Mouse (Mus musculus): ENCODE data around the gene Dennd1b. TPM values are rescaled to one million over a fixed set of nuclear protein-coding genes. Genes with fewer than 3 reads are reported as not detected.

The Dennd1b gene
- total and polyA plus RNA-seq, 3 experiments = 3.3 to 26.3 (median 22.0) TPM

- peak; percentile 63 for DNase-seq
Measured at GRCm38 (mm10) chr1:138962266-138963101, 751 bp upstream of the Dennd1b start.

GRCm38 (mm10) chr1:138963868-138964458 is 728 bp downstream of the Dennd1b start:
- peak; percentile 57 for DNase-seq

- no peak for DNase-seq
Measured at GRCm38 (mm10) chr1:138965069-138965468, 1.8 kb downstream of the Dennd1b start.

- no peak for DNase-seq
Measured at GRCm38 (mm10) chr1:138965511-138965910, 2.3 kb downstream of the Dennd1b start.

GRCm38 (mm10) chr1:138967450-138967849 is 4.2 kb downstream of the Dennd1b start:
- DNase-seq = no peak

- no peak for DNase-seq
Measured at GRCm38 (mm10) chr1:138970053-138970452, 6.8 kb downstream of the Dennd1b start.

- DNase-seq = no peak
Measured at GRCm38 (mm10) chr1:138973541-138974224, 10.4 kb downstream of the Dennd1b start.

- no peak for DNase-seq
Measured at GRCm38 (mm10) chr1:138974836-138975235, 11.6 kb downstream of the Dennd1b start.

GRCm38 (mm10) chr1:138975945-138976344 is 12.7 kb downstream of the Dennd1b start:
- DNase-seq = no peak

- no peak for DNase-seq
Measured at GRCm38 (mm10) chr1:138982203-138982602, 19.0 kb downstream of the Dennd1b start.

GRCm38 (mm10) chr1:138982611-138983010 is 19.4 kb downstream of the Dennd1b start:
- DNase-seq = no peak

GRCm38 (mm10) chr1:138983064-138983463 is 19.8 kb downstream of the Dennd1b start:
- DNase-seq = no peak

- peak; percentile 66 for DNase-seq
Measured at GRCm38 (mm10) chr1:138983465-138983864, 20.2 kb downstream of the Dennd1b start.

GRCm38 (mm10) chr1:138984161-138984560 is 20.9 kb downstream of the Dennd1b start:
- DNase-seq = no peak

- no peak for DNase-seq
Measured at GRCm38 (mm10) chr1:138992384-138993138, 29.3 kb downstream of the Dennd1b start.

GRCm38 (mm10) chr1:138995621-138996380 is 32.6 kb downstream of the Dennd1b start:
- no peak for DNase-seq

GRCm38 (mm10) chr1:138996663-138997062 is 33.4 kb downstream of the Dennd1b start:
- no peak for DNase-seq

- DNase-seq = no peak
Measured at GRCm38 (mm10) chr1:139000675-139001379, 37.6 kb downstream of the Dennd1b start.

GRCm38 (mm10) chr1:139003503-139003902 is 40.3 kb downstream of the Dennd1b start:
- DNase-seq = no peak

- no peak for DNase-seq
Measured at GRCm38 (mm10) chr1:139006000-139006399, 42.8 kb downstream of the Dennd1b start.

GRCm38 (mm10) chr1:139007475-139007874 is 44.2 kb downstream of the Dennd1b start:
- no peak for DNase-seq

Measured in adrenal gland, adult 2 months (tissue).